Mouse (Mus musculus): ENCODE data around the gene Slc30a9. TPM values are rescaled to one million over a fixed set of nuclear protein-coding genes. Genes with fewer than 3 reads are reported as not detected.

Slc30a9 gene
- polyA plus RNA-seq, 1 experiment from 2014 or later, result 177 TPM

- H3K9me3 ChIP-seq (replicated peaks; ENCODE audit: control insufficient read depth, low read length), result no peaks in the 10 kb centered on the region
- WGBS (ENCODE audit: insufficient replicate concordance), result 69% methylated on average over 8 of the region's 8 CpGs
- no peak for ATAC-seq (replicated peaks; ENCODE audit: insufficient number of reproducible peaks, low FRiP score, low TSS enrichment)
- no peaks in the 10 kb centered on the region for H3K27me3 ChIP-seq (ENCODE audit: control insufficient read depth, insufficient read depth, low read length)
- no peaks in the 10 kb centered on the region for H3K36me3 ChIP-seq (ENCODE audit: control insufficient read depth, insufficient read depth, low read length)
- H3K4me2 ChIP-seq, result no peak overlapping the region
- H3K9ac ChIP-seq (ENCODE audit: low read depth, low read length), result no peak overlapping the region
- H3K4me1 ChIP-seq (ENCODE audit: control insufficient read depth, insufficient read depth, low read length), result no peaks in the 10 kb centered on the region
- no peak overlapping the region for H3K27ac ChIP-seq (ENCODE audit: low read depth, low read length)
- H3K4me3 ChIP-seq (ENCODE audit: low read depth, low read length), result no peak overlapping the region
Observed at GRCm38 (mm10) chr5:67301722-67302331, 4.9 kb upstream of the Slc30a9 start.

GRCm38 (mm10) chr5:67303816-67304215 lies 2.9 kb upstream of the Slc30a9 start:
- Histone ChIP-seq H3K9ac (ENCODE audit: low read depth, low read length) (no peak overlapping the region), H3K27me3 (ENCODE audit: control insufficient read depth, insufficient read depth, low read length) (no peaks in the 10 kb centered on the region), H3K4me3 (ENCODE audit: low read depth, low read length) (no peak overlapping the region), H3K27ac (ENCODE audit: low read depth, low read length) (no peak overlapping the region), H3K4me1 (ENCODE audit: control insufficient read depth, insufficient read depth, low read length) (peaks cover 7% of the 10 kb centered on the region), H3K36me3 (ENCODE audit: control insufficient read depth, insufficient read depth, low read length) (no peaks in the 10 kb centered on the region), H3K9me3 (replicated peaks; ENCODE audit: control insufficient read depth, low read length) (no peaks in the 10 kb centered on the region), H3K4me2 (no peak overlapping the region)
- WGBS (ENCODE audit: insufficient replicate concordance), result 80% methylated on average over 1 of the region's 1 CpGs
- ATAC-seq (replicated peaks; ENCODE audit: insufficient number of reproducible peaks, low FRiP score, low TSS enrichment), result no peak

GRCm38 (mm10) chr5:67307659-67308222 lies 986 bp downstream of the Slc30a9 start:
- H3K36me3 ChIP-seq (ENCODE audit: control insufficient read depth, insufficient read depth, low read length), result no peaks in the 10 kb centered on the region
- H3K4me2 ChIP-seq, result peak overlapping the region; percentile 80
- 23% methylated on average over 13 of the region's 13 CpGs for WGBS (ENCODE audit: insufficient replicate concordance)
- no peaks in the 10 kb centered on the region for H3K9me3 ChIP-seq (replicated peaks; ENCODE audit: control insufficient read depth, low read length)
- H3K4me3 ChIP-seq (ENCODE audit: low read depth, low read length), result peak overlapping the region; percentile 99
- no peaks in the 10 kb centered on the region for H3K27me3 ChIP-seq (ENCODE audit: control insufficient read depth, insufficient read depth, low read length)
- peak overlapping the region; percentile 90; the same call in 1 of the 2 replicates for H3K27ac ChIP-seq (ENCODE audit: low read depth, low read length)
- no peak for ATAC-seq (replicated peaks; ENCODE audit: insufficient number of reproducible peaks, low FRiP score, low TSS enrichment)
- H3K4me1 ChIP-seq (ENCODE audit: control insufficient read depth, insufficient read depth, low read length), result peaks cover 7% of the 10 kb centered on the region
- peak overlapping the region; percentile 96 for H3K9ac ChIP-seq (ENCODE audit: low read depth, low read length)

- no peak overlapping the region for H3K4me2 ChIP-seq
- WGBS (ENCODE audit: insufficient replicate concordance), result 72% methylated on average over 3 of the region's 3 CpGs
- no peak overlapping the region for H3K4me3 ChIP-seq (ENCODE audit: low read depth, low read length)
- H3K9ac ChIP-seq (ENCODE audit: low read depth, low read length), result no peak overlapping the region
- peaks cover 7% of the 10 kb centered on the region for H3K4me1 ChIP-seq (ENCODE audit: control insufficient read depth, insufficient read depth, low read length)
- no peaks in the 10 kb centered on the region for H3K9me3 ChIP-seq (replicated peaks; ENCODE audit: control insufficient read depth, low read length)
- H3K27me3 ChIP-seq (ENCODE audit: control insufficient read depth, insufficient read depth, low read length), result no peaks in the 10 kb centered on the region
- H3K27ac ChIP-seq (ENCODE audit: low read depth, low read length), result no peak overlapping the region
- H3K36me3 ChIP-seq (ENCODE audit: control insufficient read depth, insufficient read depth, low read length), result no peaks in the 10 kb centered on the region; the same call in 1 of the 2 replicates
- ATAC-seq (replicated peaks; ENCODE audit: insufficient number of reproducible peaks, low FRiP score, low TSS enrichment), result no peak
Observed at GRCm38 (mm10) chr5:67311811-67312521, 5.2 kb downstream of the Slc30a9 start.

GRCm38 (mm10) chr5:67312522-67312851 lies 5.7 kb downstream of the Slc30a9 start:
- Histone ChIP-seq H3K9ac (ENCODE audit: low read depth, low read length) (no peak overlapping the region), H3K27me3 (ENCODE audit: control insufficient read depth, insufficient read depth, low read length) (no peaks in the 10 kb centered on the region), H3K4me2 (no peak overlapping the region), H3K4me1 (ENCODE audit: control insufficient read depth, insufficient read depth, low read length) (peaks cover 7% of the 10 kb centered on the region), H3K27ac (ENCODE audit: low read depth, low read length) (no peak overlapping the region), H3K4me3 (ENCODE audit: low read depth, low read length) (no peak overlapping the region), H3K9me3 (replicated peaks; ENCODE audit: control insufficient read depth, low read length) (no peaks in the 10 kb centered on the region), H3K36me3 (ENCODE audit: control insufficient read depth, insufficient read depth, low read length) (no peaks in the 10 kb centered on the region; the same call in none of the 2 replicates)
- WGBS (ENCODE audit: insufficient replicate concordance), result 93% methylated on average over 3 of the region's 3 CpGs
- no peak for ATAC-seq (replicated peaks; ENCODE audit: insufficient number of reproducible peaks, low FRiP score, low TSS enrichment)

GRCm38 (mm10) chr5:67321656-67322268 lies 15.0 kb downstream of the Slc30a9 start:
- Histone ChIP-seq H3K27me3 (ENCODE audit: control insufficient read depth, insufficient read depth, low read length) (no peaks in the 10 kb centered on the region), H3K36me3 (ENCODE audit: control insufficient read depth, insufficient read depth, low read length) (peaks cover 6% of the 10 kb centered on the region)

GRCm38 (mm10) chr5:67324032-67324431 lies 17.3 kb downstream of the Slc30a9 start:
- WGBS (ENCODE audit: insufficient replicate concordance), result 54% methylated on average over 1 of the region's 1 CpGs

More at GRCm38 (mm10) chr5:67321656-67322268, 15.0 kb downstream of the Slc30a9 start:
- no peak for ATAC-seq (replicated peaks; ENCODE audit: insufficient number of reproducible peaks, low FRiP score, low TSS enrichment)
- no peak overlapping the region for H3K4me2 ChIP-seq
- no peaks in the 10 kb centered on the region for H3K4me1 ChIP-seq (ENCODE audit: control insufficient read depth, insufficient read depth, low read length)
- no peak overlapping the region for H3K4me3 ChIP-seq (ENCODE audit: low read depth, low read length)
- H3K9me3 ChIP-seq (replicated peaks; ENCODE audit: control insufficient read depth, low read length), result no peaks in the 10 kb centered on the region
- WGBS (ENCODE audit: insufficient replicate concordance), result 88% methylated on average over 17 of the region's 17 CpGs
- no peak overlapping the region for H3K9ac ChIP-seq (ENCODE audit: low read depth, low read length)
- no peak overlapping the region for H3K27ac ChIP-seq (ENCODE audit: low read depth, low read length)

GRCm38 (mm10) chr5:67340811-67341210 lies 34.1 kb downstream of the Slc30a9 start:
- Histone ChIP-seq H3K9ac (ENCODE audit: low read depth, low read length) (no peak overlapping the region), H3K4me3 (ENCODE audit: low read depth, low read length) (no peak overlapping the region), H3K9me3 (replicated peaks; ENCODE audit: control insufficient read depth, low read length) (no peaks in the 10 kb centered on the region), H3K4me1 (ENCODE audit: control insufficient read depth, insufficient read depth, low read length) (no peaks in the 10 kb centered on the region), H3K4me2 (no peak overlapping the region), H3K27me3 (ENCODE audit: control insufficient read depth, insufficient read depth, low read length) (no peaks in the 10 kb centered on the region), H3K36me3 (ENCODE audit: control insufficient read depth, insufficient read depth, low read length) (0 out of 2 replicates have a peak, but pooled peaks cover 6% of the 10 kb centered on the region), H3K27ac (ENCODE audit: low read depth, low read length) (no peak overlapping the region)
- ATAC-seq (replicated peaks; ENCODE audit: insufficient number of reproducible peaks, low FRiP score, low TSS enrichment), result no peak
- 84% methylated on average over 6 of the region's 6 CpGs for WGBS (ENCODE audit: insufficient replicate concordance)

More at GRCm38 (mm10) chr5:67324032-67324431, 17.3 kb downstream of the Slc30a9 start:
- Histone ChIP-seq H3K27me3 (ENCODE audit: control insufficient read depth, insufficient read depth, low read length) (no peaks in the 10 kb centered on the region), H3K27ac (ENCODE audit: low read depth, low read length) (no peak overlapping the region), H3K4me1 (ENCODE audit: control insufficient read depth, insufficient read depth, low read length) (no peaks in the 10 kb centered on the region), H3K4me2 (no peak overlapping the region), H3K9ac (ENCODE audit: low read depth, low read length) (no peak overlapping the region), H3K9me3 (replicated peaks; ENCODE audit: control insufficient read depth, low read length) (no peaks in the 10 kb centered on the region), H3K36me3 (ENCODE audit: control insufficient read depth, insufficient read depth, low read length) (no peaks in the 10 kb centered on the region; the same call in 1 of the 2 replicates), H3K4me3 (ENCODE audit: low read depth, low read length) (no peak overlapping the region)
- no peak for ATAC-seq (replicated peaks; ENCODE audit: insufficient number of reproducible peaks, low FRiP score, low TSS enrichment)

Data from heart, embryonic 11.5 days (tissue).